ENCODE assay signal across 8 mouse cellular contexts in the genomic region with DNA sequence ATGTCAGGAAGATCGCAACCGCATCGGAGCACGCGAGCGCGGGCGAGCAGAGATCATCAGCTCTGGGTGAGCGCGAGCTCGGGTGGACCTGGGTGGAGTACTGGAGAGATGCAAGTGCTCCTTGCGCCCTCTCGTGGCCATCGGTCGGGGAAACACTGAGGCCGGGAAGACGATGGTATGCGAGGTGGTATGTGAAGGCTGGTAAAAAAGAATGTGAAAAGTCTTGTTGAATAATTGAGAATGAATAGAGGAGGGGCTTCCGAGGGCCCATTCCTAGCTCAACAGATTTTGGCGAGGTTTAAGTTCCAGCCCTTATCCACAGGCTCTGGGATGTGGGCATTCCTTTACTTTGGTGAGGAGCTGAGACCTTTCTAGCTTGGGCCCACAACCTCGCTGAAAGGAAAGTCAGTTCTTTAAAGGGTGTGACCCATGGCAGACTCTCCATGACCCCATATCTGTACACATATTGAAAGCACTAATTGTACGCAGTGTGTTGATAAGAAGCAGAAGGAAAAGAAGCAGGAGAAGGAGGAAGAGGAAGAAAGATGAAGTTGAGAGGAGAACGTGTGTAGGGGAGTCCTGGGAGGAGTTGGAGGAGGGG. TPM values are rescaled to one million over a fixed set of nuclear protein-coding genes. Genes with fewer than 3 reads are reported as not detected.
DNase-seq lines count a peak whose midpoint lies in the region; ATAC-seq lines count a peak whose summit lies in the region.

No protein-coding gene starts in this region.

- DNase-seq in R1 (ENCODE audit: low read depth, low spot score): peak; percentile 84
- DNase-seq in cerebellum, postnatal 14 days: peak; percentile 95 to 97
- peak; percentile 77 to 87 for DNase-seq in frontal cortex, postnatal 14 days (ENCODE audit: low spot score in 2 of 2)
- DNase-seq in layer of hippocampus, postnatal 25 days (ENCODE audit: extremely low spot score in 1 of 2, low spot score in 1 of 2): peak; percentile 84 to 97
- peak; percentile 88 for DNase-seq in lung, postnatal 25 days (ENCODE audit: low spot score)
- peak; percentile 86 for DNase-seq in retina, embryonic 14.5 days (ENCODE audit: low spot score)
- DNase-seq in thymus, postnatal 36 days: peak; percentile 89

- peak overlapping the region; percentile 72 for H3K4me2 ChIP-seq in hindbrain, embryonic 13.5 days

- H3K4me1 ChIP-seq in hindbrain, embryonic 13.5 days (replicated peaks): 0 out of 2 replicates have a peak, but pooled peaks cover 4% of the 10 kb centered on the region

- peak overlapping the region; percentile 55; the same call in 1 of the 2 replicates for H3K27ac ChIP-seq in hindbrain, embryonic 13.5 days

- no peaks in the 10 kb centered on the region for H3K36me3 ChIP-seq in hindbrain, embryonic 13.5 days

- 0 out of 2 replicates have a peak, but pooled peaks cover 2% of the 10 kb centered on the region for H3K27me3 ChIP-seq in hindbrain, embryonic 13.5 days

- peak overlapping the region; percentile 75 for H3K9ac ChIP-seq in hindbrain, embryonic 13.5 days

- ATAC-seq in hindbrain, embryonic 13.5 days (ENCODE audit: low FRiP score): peak; percentile 94

- no peaks in the 10 kb centered on the region for H3K9me3 ChIP-seq in hindbrain, embryonic 13.5 days

- peak overlapping the region; percentile 42 for H3K4me3 ChIP-seq in hindbrain, embryonic 13.5 days

- WGBS in hindbrain, embryonic 13.5 days: 10% methylated on average over 23 of the region's 23 CpGs

RNA-seq across cellular contexts. Expression of gene Dnajb1, which starts 14.5 kb away (rescaled TPM):
- polyA plus RNA-seq in hindbrain, embryonic 13.5 days (2015; fragmentation: Nextera tagmentation; extraction: Ambion mirVana): 54.1 and 54.2 TPM in 2 replicates
- 10 to 100 TPM; 30.0 to 40.0 TPM for total RNA-seq in layer of hippocampus, postnatal 25 days (2021)

RNA-seq across cellular contexts. Expression of gene Tecr, which starts 14.7 kb away (rescaled TPM):
- 998 and 1,025 TPM in 2 replicates for polyA plus RNA-seq in hindbrain, embryonic 13.5 days (2015; fragmentation: Nextera tagmentation; extraction: Ambion mirVana)
- 100 to 1,000 TPM; 510 to 556 TPM for total RNA-seq in layer of hippocampus, postnatal 25 days (2021)

RNA-seq across cellular contexts. Expression of gene Gipc1, which starts 30.0 kb away (rescaled TPM):
- polyA plus RNA-seq in hindbrain, embryonic 13.5 days (2015; fragmentation: Nextera tagmentation; extraction: Ambion mirVana): 155 and 159 TPM in 2 replicates
- 10 to 100 TPM; 67.7 to 69.2 TPM for total RNA-seq in layer of hippocampus, postnatal 25 days (2021)

RNA-seq across cellular contexts. Expression of gene Ptger1, which starts 44.0 kb away (rescaled TPM):
- polyA plus RNA-seq in hindbrain, embryonic 13.5 days (2015; fragmentation: Nextera tagmentation; extraction: Ambion mirVana): 0.38 and 0.70 TPM in 2 replicates
- total RNA-seq in layer of hippocampus, postnatal 25 days (2021): 1 to 10 TPM; 1.3 to 1.6 TPM

RNA-seq across cellular contexts. Expression of gene Ndufb7, which starts 56.0 kb away (rescaled TPM):
- polyA plus RNA-seq in hindbrain, embryonic 13.5 days (2015; fragmentation: Nextera tagmentation; extraction: Ambion mirVana): 375 and 381 TPM in 2 replicates
- total RNA-seq in layer of hippocampus, postnatal 25 days (2021): 100 to 1,000 TPM; 140 to 161 TPM

Comparison
In these comparisons a context has a peak if more than half of its experiments do, and no peak if none do; other contexts are left out.
1. Peak in every context shown above with its lines: DNase-seq, ATAC-seq, H3K4me3 ChIP-seq and H3K27ac ChIP-seq.